Mouse (Mus musculus): ENCODE data around the gene Alg10b.
"Not testable (repeated sequence)": the region's sequence is repeated elsewhere in the genome, so short reads cannot be mapped to it uniquely, and the experiment has no call there.

The Alg10b gene

GRCm38 (mm10) chr15:90223969-90224750, at the start of gene Alg10b:
Gene Alg10b, plus strand, starts transcription at chr15:90224311.
- peaks cover 34% of the 10 kb centered on the region for H3K36me3 ChIP-seq (ENCODE audit: insufficient read depth, low read length)
- H3K27me3 ChIP-seq (ENCODE audit: insufficient read depth, low read length) = no peaks in the 10 kb centered on the region
- TF ChIP-seq POU5F1 (IDR thresholded peaks at IDR 0.05; ENCODE audit: borderline replicate concordance, low read length) (no peak), NANOG (IDR thresholded peaks at IDR 0.05; ENCODE audit: borderline replicate concordance, low read length) (no peak), CTCF (conservative IDR thresholded peaks at IDR 0.05; ENCODE audit: low read length) (no peak)
- peak within 1 kb of the TSS; percentile 89 for H3K4me3 ChIP-seq (replicated peaks; ENCODE audit: low read length)
- H3K9me3 ChIP-seq (ENCODE audit: low read length) = no peaks in the 10 kb centered on the region
- peaks cover 25% of the 10 kb centered on the region for H3K4me1 ChIP-seq (replicated peaks; ENCODE audit: low read depth, low read length)

- TF ChIP-seq NANOG (IDR thresholded peaks at IDR 0.05; ENCODE audit: borderline replicate concordance, low read length) = peak; percentile 39; the same call in 1 of the 2 replicates
- not testable (repeated sequence) for H3K4me3 ChIP-seq (replicated peaks; ENCODE audit: low read length); H3K27me3 ChIP-seq (ENCODE audit: insufficient read depth, low read length); H3K36me3 ChIP-seq (ENCODE audit: insufficient read depth, low read length)
- H3K4me1 ChIP-seq (replicated peaks; ENCODE audit: low read depth, low read length) = peaks cover 17% of the 10 kb centered on the region
- peaks cover 12% of the 10 kb centered on the region for H3K9me3 ChIP-seq (ENCODE audit: low read length)
These were observed 41.0 kb upstream of the Alg10b start for GRCm38 (mm10) chr15:90183108-90183507.

DNA sequence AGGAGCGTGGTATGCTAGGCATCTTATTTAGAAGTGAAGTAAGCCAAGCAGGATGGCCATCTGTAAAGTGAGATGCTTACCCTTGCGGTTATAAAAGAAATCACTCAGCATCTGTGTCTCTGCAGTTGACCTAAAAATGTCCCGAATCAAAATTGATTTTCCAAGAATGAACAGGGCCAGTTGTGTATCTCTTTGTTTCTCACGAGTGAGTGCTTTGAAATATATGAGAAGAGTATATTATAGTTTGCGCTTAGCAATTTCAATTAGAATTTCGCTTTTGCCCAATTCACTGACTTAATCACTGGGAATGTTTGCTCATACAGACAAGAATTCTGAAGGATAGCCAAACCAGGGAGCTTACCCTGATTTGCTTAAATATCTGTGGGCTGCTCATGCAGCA, 40.6 kb upstream of the Alg10b start:
- TF ChIP-seq POU5F1 (IDR thresholded peaks at IDR 0.05; ENCODE audit: borderline replicate concordance, low read length) (no peak), CTCF (conservative IDR thresholded peaks at IDR 0.05; ENCODE audit: low read length) (no peak), NANOG (IDR thresholded peaks at IDR 0.05; ENCODE audit: borderline replicate concordance, low read length) (no peak)
- Histone ChIP-seq H3K27me3 (ENCODE audit: insufficient read depth, low read length) (no peaks in the 10 kb centered on the region), H3K4me1 (replicated peaks; ENCODE audit: low read depth, low read length) (peaks cover 17% of the 10 kb centered on the region), H3K36me3 (ENCODE audit: insufficient read depth, low read length) (no peaks in the 10 kb centered on the region), H3K9me3 (ENCODE audit: low read length) (peaks cover 12% of the 10 kb centered on the region), H3K4me3 (replicated peaks; ENCODE audit: low read length) (no peak overlapping the region)

DNA sequence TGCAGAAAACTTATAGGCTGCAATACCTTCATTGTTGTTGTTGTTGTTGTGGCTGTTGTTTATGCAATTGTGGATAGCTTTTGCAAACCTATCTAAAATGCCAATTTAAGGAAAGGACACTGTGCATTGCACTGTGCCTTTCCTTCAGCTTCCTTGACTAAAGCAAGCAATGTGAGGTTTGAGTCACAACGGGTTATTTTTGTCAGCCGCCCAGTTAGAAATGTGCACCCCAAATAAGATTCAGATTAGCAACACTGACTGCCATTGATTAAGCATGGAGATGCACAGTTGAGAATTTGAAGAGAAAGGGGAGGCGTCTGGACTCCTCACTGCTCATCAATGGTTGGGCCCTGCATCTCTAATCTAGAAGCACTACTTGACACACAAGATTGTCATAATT, 39.4 kb upstream of the Alg10b start:
- peaks cover 5% of the 10 kb centered on the region; the same call in 1 of the 2 replicates for H3K9me3 ChIP-seq (ENCODE audit: low read length)
- no peaks in the 10 kb centered on the region for H3K27me3 ChIP-seq (ENCODE audit: insufficient read depth, low read length)
- H3K4me3 ChIP-seq (replicated peaks; ENCODE audit: low read length) = no peak overlapping the region
- H3K4me1 ChIP-seq (replicated peaks; ENCODE audit: low read depth, low read length) = peaks cover 28% of the 10 kb centered on the region
- TF ChIP-seq NANOG (IDR thresholded peaks at IDR 0.05; ENCODE audit: borderline replicate concordance, low read length) (no peak), CTCF (conservative IDR thresholded peaks at IDR 0.05; ENCODE audit: low read length) (no peak), POU5F1 (IDR thresholded peaks at IDR 0.05; ENCODE audit: borderline replicate concordance, low read length) (no peak)
- H3K36me3 ChIP-seq (ENCODE audit: insufficient read depth, low read length) = no peaks in the 10 kb centered on the region

DNA sequence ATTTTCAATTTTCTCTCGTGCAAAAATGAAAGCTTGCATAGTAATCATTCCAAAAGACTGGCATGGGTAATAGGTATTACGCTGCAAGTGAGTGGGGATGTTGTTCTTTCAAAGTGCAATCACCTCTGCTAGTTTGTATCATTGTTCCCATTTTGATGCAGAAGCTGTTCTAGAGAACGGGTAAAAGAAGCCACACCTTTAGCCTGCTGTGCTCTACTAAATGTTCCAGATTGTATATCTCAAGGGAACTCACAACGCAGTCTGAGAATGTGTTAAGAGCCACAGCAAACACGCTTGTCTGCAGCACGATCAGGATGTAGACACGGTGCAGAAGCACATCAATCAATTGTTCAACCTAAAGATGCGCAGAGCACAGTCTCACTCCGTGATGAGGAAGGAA, 34.6 kb upstream of the Alg10b start:
- Histone ChIP-seq H3K27me3 (ENCODE audit: insufficient read depth, low read length) (no peaks in the 10 kb centered on the region), H3K9me3 (ENCODE audit: low read length) (peaks cover 23% of the 10 kb centered on the region), H3K4me1 (replicated peaks; ENCODE audit: low read depth, low read length) (peaks cover 18% of the 10 kb centered on the region), H3K4me3 (replicated peaks; ENCODE audit: low read length) (no peak overlapping the region), H3K36me3 (ENCODE audit: insufficient read depth, low read length) (no peaks in the 10 kb centered on the region)
- TF ChIP-seq CTCF (conservative IDR thresholded peaks at IDR 0.05; ENCODE audit: low read length) (no peak), NANOG (IDR thresholded peaks at IDR 0.05; ENCODE audit: borderline replicate concordance, low read length) (peak; percentile 84), POU5F1 (IDR thresholded peaks at IDR 0.05; ENCODE audit: borderline replicate concordance, low read length) (peak; percentile 53; the same call in 1 of the 2 replicates)

GRCm38 (mm10) chr15:90213946-90214345, 10.2 kb upstream of the Alg10b start:
- no peak for TF ChIP-seq POU5F1 (IDR thresholded peaks at IDR 0.05; ENCODE audit: borderline replicate concordance, low read length)
- TF ChIP-seq CTCF (conservative IDR thresholded peaks at IDR 0.05; ENCODE audit: low read length) = no peak
- no peak for TF ChIP-seq NANOG (IDR thresholded peaks at IDR 0.05; ENCODE audit: borderline replicate concordance, low read length)
- Histone ChIP-seq H3K4me3 (replicated peaks; ENCODE audit: low read length) (no peak overlapping the region), H3K36me3 (ENCODE audit: insufficient read depth, low read length) (no peaks in the 10 kb centered on the region), H3K4me1 (replicated peaks; ENCODE audit: low read depth, low read length) (no peaks in the 10 kb centered on the region), H3K9me3 (ENCODE audit: low read length) (no peaks in the 10 kb centered on the region), H3K27me3 (ENCODE audit: insufficient read depth, low read length) (peaks cover 9% of the 10 kb centered on the region; the same call in 1 of the 2 replicates)

DNA sequence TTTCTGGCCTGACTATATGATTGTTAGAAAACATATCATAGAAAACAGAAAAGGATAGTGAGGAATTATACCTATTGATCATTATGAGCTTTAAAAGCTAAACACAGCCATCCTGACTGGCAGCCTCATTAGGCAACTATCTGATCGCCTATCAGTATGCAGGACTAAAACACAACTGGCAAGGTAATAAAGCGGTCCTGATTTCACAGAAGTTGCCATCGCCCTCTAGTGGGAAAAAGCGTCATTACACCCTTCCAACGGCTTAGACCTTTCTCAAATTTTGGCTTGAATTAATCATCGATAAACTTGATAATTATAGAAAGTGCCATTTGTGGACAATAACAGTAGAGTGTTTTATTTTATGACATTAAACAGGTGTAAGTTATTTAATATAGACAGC, 9.2 kb upstream of the Alg10b start:
- H3K36me3 ChIP-seq (ENCODE audit: insufficient read depth, low read length) = no peaks in the 10 kb centered on the region
- H3K4me1 ChIP-seq (replicated peaks; ENCODE audit: low read depth, low read length) = no peaks in the 10 kb centered on the region
- H3K27me3 ChIP-seq (ENCODE audit: insufficient read depth, low read length) = peaks cover 9% of the 10 kb centered on the region; the same call in 1 of the 2 replicates
- H3K4me3 ChIP-seq (replicated peaks; ENCODE audit: low read length) = no peak overlapping the region
- no peaks in the 10 kb centered on the region for H3K9me3 ChIP-seq (ENCODE audit: low read length)
- TF ChIP-seq NANOG (IDR thresholded peaks at IDR 0.05; ENCODE audit: borderline replicate concordance, low read length) = no peak
- peak; percentile 95 for TF ChIP-seq CTCF (conservative IDR thresholded peaks at IDR 0.05; ENCODE audit: low read length)

- Histone ChIP-seq H3K27me3 (ENCODE audit: insufficient read depth, low read length) (no peaks in the 10 kb centered on the region), H3K4me1 (replicated peaks; ENCODE audit: low read depth, low read length) (peaks cover 29% of the 10 kb centered on the region), H3K4me3 (replicated peaks; ENCODE audit: low read length) (peak overlapping the region; percentile 89), H3K9me3 (ENCODE audit: low read length) (no peaks in the 10 kb centered on the region), H3K36me3 (ENCODE audit: insufficient read depth, low read length) (peaks cover 44% of the 10 kb centered on the region)
- no peak for TF ChIP-seq NANOG (IDR thresholded peaks at IDR 0.05; ENCODE audit: borderline replicate concordance, low read length)
- TF ChIP-seq POU5F1 (IDR thresholded peaks at IDR 0.05; ENCODE audit: borderline replicate concordance, low read length) = no peak
- peak; percentile 66 for TF ChIP-seq CTCF (conservative IDR thresholded peaks at IDR 0.05; ENCODE audit: low read length)
These were observed 1.0 kb downstream of the Alg10b start for GRCm38 (mm10) chr15:90225058-90225575.

Data from E14TG2a.4 (cell line).